Comparison of ENCODE assay signal across 19 mouse cellular contexts in the genomic region with DNA sequence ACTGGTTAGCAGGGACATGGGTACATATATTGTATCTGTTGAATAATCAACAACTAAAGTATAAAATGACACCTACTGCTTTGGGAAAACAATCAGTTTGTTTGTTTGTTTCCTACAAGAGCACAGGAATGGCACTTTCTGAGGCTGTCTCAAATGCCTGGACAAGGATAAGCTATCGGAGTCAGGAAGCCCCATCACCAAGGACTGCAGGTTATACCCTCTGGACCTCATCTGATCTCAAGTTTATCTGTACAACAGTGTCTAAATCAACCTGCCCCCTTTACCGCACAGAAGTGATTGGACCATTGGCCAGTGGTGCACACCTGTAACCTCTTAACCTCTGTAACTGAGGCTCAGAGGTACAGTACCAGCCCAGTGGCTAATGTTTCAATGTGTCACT.
DNase-seq lines count a peak whose midpoint lies in the region; ATAC-seq lines count a peak whose summit lies in the region.
"Had no signal": no experiment of that assay in that cellular context is flagged by ENCODE, and none has a peak within 500 bp of the region (broad histone marks: within the 10 kb centered on the region; RNA-seq: fewer than 3 reads in every experiment).

No protein-coding gene starts in this region.

- no peaks in the 10 kb centered on the region for H3K4me1 ChIP-seq in heart, embryonic 10.5 days
- H3K4me1 ChIP-seq in midbrain, embryonic 11.5 days (ENCODE audit: control insufficient read depth, insufficient read depth, low read length), result no peaks in the 10 kb centered on the region
- H3K4me1 ChIP-seq in midbrain, embryonic 15.5 days, result peaks cover 9% of the 10 kb centered on the region

- H3K36me3 ChIP-seq in heart, embryonic 10.5 days, result peaks cover 21% of the 10 kb centered on the region
- H3K36me3 ChIP-seq in midbrain, embryonic 11.5 days (ENCODE audit: control insufficient read depth, insufficient read depth, low read length), result no peaks in the 10 kb centered on the region; the same call in 1 of the 2 replicates
- H3K36me3 ChIP-seq in midbrain, embryonic 15.5 days (replicated peaks), result no peaks in the 10 kb centered on the region
- H3K36me3 ChIP-seq: G1E had no signal

- H3K4me2 ChIP-seq in midbrain, embryonic 11.5 days, result no peak overlapping the region
- no peak overlapping the region for H3K4me2 ChIP-seq in midbrain, embryonic 15.5 days

- no peak overlapping the region for H3K4me3 ChIP-seq in heart, embryonic 10.5 days
- no peak overlapping the region for H3K4me3 ChIP-seq in midbrain, embryonic 11.5 days (ENCODE audit: low read depth, low read length)
- no peak overlapping the region for H3K4me3 ChIP-seq in midbrain, embryonic 15.5 days

- 90% methylated on average over 2 of the region's 2 CpGs for WGBS in heart, embryonic 10.5 days
- WGBS in midbrain, embryonic 11.5 days, result 90% methylated on average over 2 of the region's 2 CpGs
- WGBS in midbrain, embryonic 15.5 days, result 100% methylated on average over 2 of the region's 2 CpGs

- H3K9me3 ChIP-seq in heart, embryonic 10.5 days, result no peaks in the 10 kb centered on the region
- H3K9me3 ChIP-seq in midbrain, embryonic 11.5 days (ENCODE audit: control insufficient read depth, low read length), result no peaks in the 10 kb centered on the region
- no peaks in the 10 kb centered on the region for H3K9me3 ChIP-seq in midbrain, embryonic 15.5 days

- no peak for ATAC-seq in midbrain, embryonic 11.5 days (ENCODE audit: low FRiP score)
- ATAC-seq in midbrain, embryonic 15.5 days (replicated peaks), result no peak
- ATAC-seq: activated CD4-positive, CD25-positive, alpha-beta regulatory T cell, adult 4 months; CD4-positive, CD25-positive, alpha-beta regulatory T cell, adult 4 months; Patski had no signal

- peak; percentile 68 for DNase-seq in heart, adult 11 months
- no peak for DNase-seq in heart, embryonic 10.5 days (ENCODE audit: low spot score)
- DNase-seq in midbrain, embryonic 11.5 days (ENCODE audit: low spot score, missing footprints), result peak; percentile 64
- DNase-seq: adrenal gland, adult 2 months; adrenal gland, adult 8-10 months; adrenal gland, postnatal 10 days; adrenal gland, postnatal 14 days; adrenal gland, postnatal 25 days; adrenal gland, postnatal 36 days; B cell, adult 2 months; cerebellum, adult 11 months; cerebellum, adult 11-12 months; cerebellum, adult 18-20 months had no signal

- H3K27ac ChIP-seq in heart, embryonic 10.5 days, result no peak overlapping the region
- no peak overlapping the region for H3K27ac ChIP-seq in midbrain, embryonic 11.5 days (ENCODE audit: low read depth, low read length)
- H3K27ac ChIP-seq in midbrain, embryonic 15.5 days, result no peak overlapping the region

- no peak overlapping the region for H3K9ac ChIP-seq in midbrain, embryonic 11.5 days (ENCODE audit: low read length)
- H3K9ac ChIP-seq in midbrain, embryonic 15.5 days, result no peak overlapping the region

- no peaks in the 10 kb centered on the region for H3K27me3 ChIP-seq in heart, embryonic 10.5 days (ENCODE audit: insufficient read depth, poor library complexity, severe bottlenecking)
- no peaks in the 10 kb centered on the region for H3K27me3 ChIP-seq in midbrain, embryonic 11.5 days (ENCODE audit: control insufficient read depth, insufficient read depth, low read length)
- H3K27me3 ChIP-seq in midbrain, embryonic 15.5 days (replicated peaks), result no peaks in the 10 kb centered on the region
- H3K27me3 ChIP-seq: CH12.LX, Patski had no signal
